Mouse (Mus musculus) mouse embryonic stem cell (cell line): ENCODE data around the gene Fkbp9.

Experiments
- in situ Hi-C, 2 experiments: fragments of 300-500 bp; cut with MboI; formaldehyde crosslinking; loops; 1 replicate in 1 of 2; 3 replicates in 1 of 2; pipeline ENCODE4 v1.14.3; 2019 to 2020; ENCODE audit warnings: low sequenced_read_pairs in 2 of 2, low pct_unique_long_range_greater_than_20kb in 1 of 2, mixed read lengths in 1 of 2; ENCODE audit not compliant: unreplicated experiment in 1 of 2

The Fkbp9 gene

GRCm38 (mm10) chr6:56899601-56900000, 67.7 kb downstream of the Fkbp9 start:
- in situ Hi-C loops = no loop called here

GRCm38 (mm10) chr6:56901336-56901735, 69.5 kb downstream of the Fkbp9 start:
- in situ Hi-C loops = no loop called here

DNA sequence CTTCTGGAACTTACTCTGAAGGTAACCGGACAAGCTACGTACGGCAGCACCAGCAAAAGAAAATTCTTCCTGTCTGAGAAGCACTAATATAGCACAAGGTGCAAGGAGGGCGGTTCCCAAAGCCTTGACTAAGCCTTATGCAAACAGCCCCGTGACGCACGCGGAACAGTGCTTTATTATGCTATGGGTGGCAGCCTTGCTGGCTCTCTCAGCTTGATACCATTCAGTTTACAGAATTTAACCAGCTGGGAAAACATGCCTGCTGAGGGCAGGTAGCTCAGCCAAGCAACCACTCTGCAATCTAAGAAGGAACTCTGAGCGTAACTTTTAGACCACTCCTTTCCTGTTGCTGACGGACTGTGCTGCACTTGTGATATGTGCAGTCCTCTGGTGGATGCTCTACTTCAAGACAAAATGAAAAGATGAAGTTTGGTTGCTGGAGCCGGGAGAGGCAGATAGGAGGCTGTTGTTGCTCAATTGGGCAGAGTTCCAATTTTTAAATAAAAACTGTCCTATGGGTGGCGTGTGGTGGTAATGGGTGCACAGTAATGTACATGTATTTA, 70.0 kb downstream of the Fkbp9 start:
- in situ Hi-C loops = no loop called here

- in situ Hi-C loops = no loop called here
Measured at GRCm38 (mm10) chr6:56902606-56903520, 71.0 kb downstream of the Fkbp9 start.

GRCm38 (mm10) chr6:56903831-56904230, 72.0 kb downstream of the Fkbp9 start:
- in situ Hi-C loops = no loop called here

DNA sequence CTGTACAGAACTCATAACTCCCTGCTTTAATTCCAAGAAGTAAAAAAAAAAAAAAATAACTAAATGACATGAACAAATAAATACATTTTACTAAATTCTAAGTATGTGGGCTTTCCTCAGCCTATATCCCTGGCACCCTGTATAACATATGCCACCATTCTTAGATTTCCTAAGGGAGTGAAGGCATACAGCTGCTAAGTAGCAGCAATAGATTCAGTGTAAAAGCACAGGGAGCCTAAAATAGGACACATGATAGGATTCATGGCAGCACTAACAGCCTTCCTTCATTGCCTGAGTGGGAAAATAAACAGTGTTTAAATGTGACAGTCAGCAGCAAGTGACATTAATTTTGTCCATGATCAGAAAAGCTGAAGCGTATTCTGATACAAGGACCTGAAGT, 72.5 kb downstream of the Fkbp9 start:
- in situ Hi-C loops = no loop called here

DNA sequence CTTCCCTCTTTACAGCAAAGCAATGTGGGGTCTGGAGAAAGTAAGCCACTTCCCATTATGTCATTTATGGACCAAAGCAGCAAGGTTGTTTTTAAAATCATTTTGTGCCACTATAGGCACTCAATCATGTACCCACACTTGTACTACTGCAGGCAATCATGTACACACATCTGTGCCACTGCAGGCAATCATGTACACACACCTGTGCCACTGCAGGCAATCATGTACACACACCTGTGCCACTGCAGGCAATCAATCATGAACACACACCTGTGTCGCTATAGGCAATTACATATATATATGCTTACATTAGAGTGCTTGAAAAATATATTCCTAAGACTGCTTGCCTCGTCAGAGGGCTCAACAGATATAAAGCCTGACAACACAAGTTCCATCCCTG, 73.1 kb downstream of the Fkbp9 start:
- in situ Hi-C loops = no loop called here

DNA sequence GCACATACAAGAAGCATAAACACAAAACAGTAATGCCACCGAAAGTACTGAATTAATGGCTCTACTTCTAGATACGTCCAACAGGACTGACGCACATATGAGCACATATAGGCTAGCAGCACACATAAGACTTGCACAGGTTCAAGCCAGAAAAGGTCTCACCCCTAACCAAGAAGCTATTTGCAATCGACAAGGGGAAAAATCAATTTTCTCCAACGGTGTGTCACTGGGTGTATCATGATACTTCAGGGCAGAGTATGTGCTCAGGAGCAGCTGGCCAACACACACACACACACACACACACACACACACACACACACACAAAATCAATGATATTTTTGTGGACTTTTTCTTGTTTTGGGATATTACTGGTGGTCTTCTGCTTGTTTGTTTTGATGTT, 73.6 kb downstream of the Fkbp9 start:
- in situ Hi-C loops = no loop called here

- in situ Hi-C loops = no loop called here
Measured at GRCm38 (mm10) chr6:56906121-56906846, 74.4 kb downstream of the Fkbp9 start.

DNA sequence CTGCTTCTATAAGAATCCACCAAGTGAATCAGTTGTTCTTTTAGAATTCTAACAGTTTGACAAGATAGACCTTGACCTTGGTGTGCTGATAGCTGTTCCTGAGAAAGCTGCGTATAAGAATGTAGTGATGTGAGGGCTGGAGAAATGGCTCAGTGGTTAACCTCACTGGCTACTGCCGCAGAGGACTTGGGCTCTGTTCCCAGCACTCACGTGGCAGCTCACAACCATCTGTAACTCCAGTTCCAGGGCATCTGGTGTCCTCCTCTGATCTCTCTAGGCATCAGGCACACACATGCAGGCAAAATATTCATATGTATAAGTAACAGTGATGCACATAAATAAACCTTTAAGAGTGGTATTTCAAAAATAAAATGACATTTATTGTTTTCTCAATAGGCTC, 76.1 kb downstream of the Fkbp9 start:
- in situ Hi-C loops = no loop called here

GRCm38 (mm10) chr6:56908397-56908796, 76.5 kb downstream of the Fkbp9 start:
- in situ Hi-C loops = no loop called here

DNA sequence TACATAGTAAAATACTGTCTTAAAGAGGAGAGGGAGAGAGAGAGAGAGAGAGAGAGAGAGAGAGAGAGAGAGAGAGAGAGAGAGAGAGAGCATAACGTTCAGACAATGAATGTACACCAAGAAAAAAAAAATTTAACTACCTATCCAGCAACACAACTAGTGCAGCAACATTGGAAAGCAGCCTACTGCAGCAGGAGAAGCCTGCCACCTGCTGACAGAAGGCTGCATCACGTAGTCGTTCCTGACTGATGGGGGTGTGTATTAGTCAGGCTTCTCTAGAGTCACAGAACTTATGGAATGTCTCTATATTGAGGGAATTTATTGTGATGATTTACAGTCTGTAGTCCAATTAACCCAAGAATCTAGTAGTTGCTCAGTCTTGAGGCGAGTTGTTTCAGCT, 77.1 kb downstream of the Fkbp9 start:
- in situ Hi-C loops = no loop called here

DNA sequence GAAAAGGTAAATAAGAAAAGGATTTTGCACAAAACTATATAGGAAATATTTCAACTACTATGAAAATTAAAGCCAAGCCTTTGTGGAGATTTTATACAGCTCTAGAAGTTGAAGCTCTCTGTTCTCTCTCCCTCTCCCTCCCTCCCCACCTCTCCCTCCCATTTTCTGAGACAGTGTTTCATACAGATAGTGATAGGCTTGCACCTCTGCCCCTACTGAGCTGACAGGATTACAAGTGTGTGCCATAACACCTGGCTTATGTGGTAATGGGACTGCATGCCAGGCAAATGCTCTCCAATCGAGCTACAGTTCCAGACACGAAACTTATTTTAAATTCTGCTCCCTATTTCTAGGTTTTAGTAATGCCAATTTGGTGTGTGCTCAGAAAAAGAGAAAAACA, 79.1 kb downstream of the Fkbp9 start:
- in situ Hi-C loops = no loop called here

DNA sequence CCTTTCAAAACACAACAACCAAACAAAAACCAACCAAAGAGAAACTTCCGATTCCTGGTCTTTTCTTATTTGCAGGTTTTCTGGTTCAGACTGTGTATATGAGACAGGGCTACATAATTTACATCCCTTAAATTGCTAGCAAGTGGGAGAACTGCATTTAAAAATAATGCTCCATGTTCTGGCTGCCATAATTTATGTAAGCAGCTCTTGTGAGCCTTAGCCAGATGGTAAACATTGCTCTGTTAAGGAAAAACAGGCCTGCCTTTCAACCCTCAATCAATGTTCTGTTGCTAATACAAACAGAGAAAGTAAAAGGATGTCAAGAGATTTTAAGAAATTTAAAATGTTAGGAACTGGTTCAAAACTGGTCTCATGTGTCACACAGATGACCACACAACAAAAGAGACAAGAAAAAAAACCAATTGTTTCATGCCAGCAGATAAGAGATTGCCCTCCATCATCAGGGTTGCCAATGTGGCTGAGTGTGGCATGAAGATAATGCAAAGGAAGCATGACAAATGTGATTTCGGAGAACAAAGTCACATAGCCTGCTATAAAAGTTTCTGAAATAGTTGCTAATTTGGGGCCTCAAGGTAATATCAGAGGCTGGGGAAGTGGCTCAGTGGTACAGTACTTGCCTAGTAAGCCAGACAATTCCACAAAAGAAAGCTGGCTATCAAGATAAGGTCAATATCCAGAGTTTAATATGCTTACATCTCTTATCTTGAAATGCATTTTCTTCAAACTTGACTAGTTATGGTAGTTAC, 81.4 kb downstream of the Fkbp9 start:
- in situ Hi-C loops = no loop called here

GRCm38 (mm10) chr6:56916279-56916678, 84.4 kb downstream of the Fkbp9 start:
- in situ Hi-C loops = no loop called here

- in situ Hi-C loops = no loop called here
Measured at GRCm38 (mm10) chr6:56917578-56918368, 85.9 kb downstream of the Fkbp9 start.

DNA sequence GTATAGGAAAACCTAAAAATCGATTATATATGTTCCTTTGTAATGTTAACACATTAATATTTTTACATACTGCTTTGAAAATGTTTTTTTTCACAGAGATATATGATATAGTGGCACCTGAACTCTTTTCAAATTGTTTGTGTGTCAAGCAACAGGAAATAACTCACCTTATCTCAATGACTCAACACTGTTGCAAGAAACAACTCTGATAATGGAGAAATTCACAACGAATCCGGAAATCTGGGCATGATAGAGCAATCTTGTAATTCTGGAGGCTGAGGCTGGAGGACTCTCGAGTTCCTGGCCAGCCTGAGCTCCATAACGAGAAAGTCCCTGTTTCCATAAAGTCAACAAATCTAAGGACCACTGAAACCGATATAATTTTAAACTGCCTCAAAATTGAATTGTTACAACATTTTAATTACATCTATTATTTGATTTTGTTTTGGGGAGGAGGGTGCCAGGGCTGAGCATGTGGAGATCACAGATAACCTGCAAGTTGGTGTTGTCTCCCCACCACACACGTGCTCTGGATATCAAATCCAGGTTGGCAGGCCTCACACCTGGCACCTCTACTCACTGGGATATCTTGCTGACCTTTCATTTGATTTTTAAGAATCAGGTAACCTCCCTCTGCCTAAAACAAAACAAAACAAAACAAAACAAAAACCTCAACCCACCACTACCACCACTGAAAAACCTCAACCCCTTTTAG, 87.6 kb downstream of the Fkbp9 start:
- in situ Hi-C loops = no loop called here
